In genomic region chr5:17296571-17297035, GRCm38 (mm10) we compare ENCODE assay signal across 10 mouse cellular contexts.
DNase-seq lines count a peak whose midpoint lies in the region; ATAC-seq lines count a peak whose summit lies in the region.
"Had no signal": no experiment of that assay in that cellular context is flagged by ENCODE, and none has a peak within 500 bp of the region (broad histone marks: within the 10 kb centered on the region; RNA-seq: fewer than 3 reads in every experiment).

No protein-coding gene starts in this region.

- H3K4me3 ChIP-seq in liver, embryonic 16.5 days (ENCODE audit: low read depth, low read length), result no peak overlapping the region
- H3K4me3 ChIP-seq in liver, embryonic 12.5 days, result no peak overlapping the region
- H3K4me3 ChIP-seq in forebrain, embryonic 14.5 days (ENCODE audit: low read depth, low read length), result no peak overlapping the region
- H3K4me3 ChIP-seq in kidney, embryonic 14.5 days (ENCODE audit: low read length), result no peak overlapping the region
- H3K4me3 ChIP-seq: heart, embryonic 13.5 days had no signal

- ATAC-seq in liver, embryonic 16.5 days (ENCODE audit: low read depth), result 0 out of 2 replicates have a peak, but pooled peaks have one; percentile 21
- no peak for ATAC-seq in liver, embryonic 12.5 days
- peak; percentile 68 for ATAC-seq in forebrain, embryonic 14.5 days
- peak; percentile 90 for ATAC-seq in kidney, embryonic 14.5 days (ENCODE audit: low FRiP score, low TSS enrichment)
- no peak for ATAC-seq in erythroblast, adult 5-6 weeks (replicated peaks; ENCODE audit: low FRiP score, poor library complexity, severe bottlenecking)

- H3K4me1 ChIP-seq in liver, embryonic 16.5 days (ENCODE audit: control insufficient read depth, low read depth, low read length), result no peaks in the 10 kb centered on the region
- no peaks in the 10 kb centered on the region for H3K4me1 ChIP-seq in liver, embryonic 12.5 days
- H3K4me1 ChIP-seq in forebrain, embryonic 14.5 days (ENCODE audit: control insufficient read depth, insufficient read depth, low read length), result no peaks in the 10 kb centered on the region; the same call in 1 of the 2 replicates
- 0 out of 2 replicates have a peak, but pooled peaks cover 3% of the 10 kb centered on the region for H3K4me1 ChIP-seq in kidney, embryonic 14.5 days (ENCODE audit: control insufficient read depth, insufficient read depth, low read length)
- H3K4me1 ChIP-seq: heart, embryonic 13.5 days had no signal

- no peaks in the 10 kb centered on the region for H3K36me3 ChIP-seq in liver, embryonic 16.5 days (ENCODE audit: control insufficient read depth, insufficient read depth)
- H3K36me3 ChIP-seq in liver, embryonic 12.5 days, result no peaks in the 10 kb centered on the region
- no peaks in the 10 kb centered on the region for H3K36me3 ChIP-seq in forebrain, embryonic 14.5 days (ENCODE audit: control insufficient read depth, insufficient read depth, low read length)
- no peaks in the 10 kb centered on the region for H3K36me3 ChIP-seq in kidney, embryonic 14.5 days (ENCODE audit: control insufficient read depth, insufficient read depth, low read length)
- H3K36me3 ChIP-seq: heart, embryonic 13.5 days had no signal

- H3K4me2 ChIP-seq in liver, embryonic 16.5 days (ENCODE audit: low read depth, low read length), result no peak overlapping the region
- no peak overlapping the region for H3K4me2 ChIP-seq in liver, embryonic 12.5 days
- H3K4me2 ChIP-seq in forebrain, embryonic 14.5 days (ENCODE audit: low read length), result no peak overlapping the region
- H3K4me2 ChIP-seq in kidney, embryonic 14.5 days (replicated peaks; ENCODE audit: low read depth, low read length), result no peak overlapping the region
- H3K4me2 ChIP-seq: heart, embryonic 13.5 days had no signal

- H3K9ac ChIP-seq in liver, embryonic 16.5 days (ENCODE audit: low read depth, low read length), result no peak overlapping the region
- H3K9ac ChIP-seq in liver, embryonic 12.5 days, result no peak overlapping the region
- H3K9ac ChIP-seq in forebrain, embryonic 14.5 days (ENCODE audit: low read length), result no peak overlapping the region
- no peak overlapping the region for H3K9ac ChIP-seq in kidney, embryonic 14.5 days (ENCODE audit: low read depth, low read length)
- H3K9ac ChIP-seq: heart, embryonic 13.5 days had no signal

- WGBS in liver, embryonic 16.5 days (ENCODE audit: insufficient replicate concordance), result 49% methylated on average over 4 of the region's 4 CpGs
- 68% methylated on average over 4 of the region's 4 CpGs for WGBS in liver, embryonic 12.5 days (ENCODE audit: insufficient replicate concordance)
- 4% methylated on average over 4 of the region's 4 CpGs for WGBS in forebrain, embryonic 14.5 days
- 57% methylated on average over 4 of the region's 4 CpGs for WGBS in kidney, embryonic 14.5 days

- peak; percentile 47 for DNase-seq in forebrain, embryonic 14.5 days (ENCODE audit: low spot score)
- DNase-seq in lung, postnatal 36 days, result peak; percentile 47
- DNase-seq in adrenal gland, postnatal 25 days, result no peak
- DNase-seq in layer of hippocampus, adult 9-11 months, result no peak
- DNase-seq: cerebellum, adult 2 months had no signal

- no peak overlapping the region for H3K27ac ChIP-seq in liver, embryonic 16.5 days (ENCODE audit: low read length)
- no peak overlapping the region for H3K27ac ChIP-seq in liver, embryonic 12.5 days
- H3K27ac ChIP-seq in forebrain, embryonic 14.5 days (ENCODE audit: low read depth, low read length), result no peak overlapping the region
- peak overlapping the region; percentile 65; the same call in 1 of the 2 replicates for H3K27ac ChIP-seq in kidney, embryonic 14.5 days (ENCODE audit: low read depth, low read length)
- H3K27ac ChIP-seq: heart, embryonic 13.5 days had no signal

- H3K27me3 ChIP-seq in liver, embryonic 16.5 days (ENCODE audit: control insufficient read depth, insufficient read depth, low read depth, low read length), result no peaks in the 10 kb centered on the region
- H3K27me3 ChIP-seq in liver, embryonic 12.5 days (replicated peaks), result no peaks in the 10 kb centered on the region
- no peaks in the 10 kb centered on the region for H3K27me3 ChIP-seq in forebrain, embryonic 14.5 days (replicated peaks; ENCODE audit: control insufficient read depth, insufficient read depth, low read length)
- no peaks in the 10 kb centered on the region for H3K27me3 ChIP-seq in kidney, embryonic 14.5 days (ENCODE audit: control insufficient read depth, insufficient read depth, low read length)
- H3K27me3 ChIP-seq: heart, embryonic 13.5 days had no signal

- H3K9me3 ChIP-seq in liver, embryonic 16.5 days (replicated peaks; ENCODE audit: control insufficient read depth, low read length), result no peaks in the 10 kb centered on the region
- H3K9me3 ChIP-seq in liver, embryonic 12.5 days (replicated peaks), result no peaks in the 10 kb centered on the region
- no peaks in the 10 kb centered on the region for H3K9me3 ChIP-seq in forebrain, embryonic 14.5 days (replicated peaks; ENCODE audit: control insufficient read depth, low read length)
- no peaks in the 10 kb centered on the region for H3K9me3 ChIP-seq in kidney, embryonic 14.5 days (ENCODE audit: control insufficient read depth, low read length)
- H3K9me3 ChIP-seq: heart, embryonic 13.5 days had no signal

Comparison
In these comparisons a context has a peak if more than half of its experiments do, and no peak if none do; other contexts are left out.
1. ATAC-seq: peak in liver, embryonic 16.5 days (single experiment), forebrain, embryonic 14.5 days (single experiment) and kidney, embryonic 14.5 days (single experiment); none in liver, embryonic 12.5 days (single experiment) and erythroblast, adult 5-6 weeks (single experiment).
2. DNase-seq: peak in forebrain, embryonic 14.5 days (single experiment) and lung, postnatal 36 days (single experiment); none in adrenal gland, postnatal 25 days (single experiment) and layer of hippocampus, adult 9-11 months (single experiment).